Mouse (Mus musculus) intestine, embryonic 15.5 days (tissue): ENCODE measurements at regions not wholly inside any gene's neighbourhood (a gene's known extent, or its start where the extent isn't known, plus 50 kb on each side); places are given as distances from the start of the nearest gene placed in this dataset.
"Not testable (repeated sequence)": the region's sequence is repeated elsewhere in the genome, so short reads cannot be mapped to it uniquely, and the experiment has no call there.

Source experiments
- ATAC-seq: fragments of 200-750 bp; cut with Nextera tagmentation; 2 replicates; pipeline ENCODE4 v1.8.0; 2017; ENCODE audit warnings: moderate TSS enrichment, moderate library complexity
- H3K27ac ChIP-seq: fragments of 300-500 bp; sonication (generic); 2 replicates; pipeline ENCODE4 v1.5.1; 2015; ENCODE audit warnings: mild to moderate bottlenecking, inconsistent platforms
- H3K27me3 ChIP-seq: fragments of 300-500 bp; sonication (generic); replicated peaks from 2 replicates; pipeline ENCODE4 v1.6.1; 2015; ENCODE audit warnings: inconsistent platforms
- H3K36me3 ChIP-seq: fragments of 300-500 bp; sonication (generic); 2 replicates; pipeline ENCODE4 v1.6.1; 2015; ENCODE audit warnings: inconsistent platforms
- H3K4me1 ChIP-seq: fragments of 300-500 bp; sonication (generic); replicated peaks from 2 replicates; pipeline ENCODE4 v1.6.1; 2015; ENCODE audit warnings: inconsistent platforms
- H3K4me2 ChIP-seq: fragments of 300-500 bp; sonication (generic); replicated peaks from 2 replicates; pipeline ENCODE4 v1.6.1; 2015; ENCODE audit warnings: mild to moderate bottlenecking, inconsistent platforms
- H3K4me3 ChIP-seq: fragments of 300-500 bp; sonication (generic); replicated peaks from 2 replicates; pipeline ENCODE4 v1.5.1; 2015; ENCODE audit warnings: inconsistent platforms
- H3K9ac ChIP-seq: fragments of 300-500 bp; sonication (generic); 2 replicates; pipeline ENCODE4 v1.6.1; 2015; ENCODE audit warnings: inconsistent platforms
- H3K9me3 ChIP-seq: fragments of 300-500 bp; sonication (generic); 2 replicates; pipeline ENCODE4 v1.6.1; 2016; ENCODE audit warnings: inconsistent platforms
- WGBS: fragments of 180-500 bp; shearing (Covaris S2); methylation state at CpG from one replicate; pipeline ENCODE4 v1.1.7; 2015; 5-methylcytosine and 5-hydroxymethylcytosine counted together

- Histone ChIP-seq H3K9me3 (no peaks in the 10 kb centered on the region), H3K9ac (no peak overlapping the region), H3K4me1 (no peaks in the 10 kb centered on the region), H3K27ac (no peak overlapping the region), H3K27me3 (no peaks in the 10 kb centered on the region), H3K36me3 (no peaks in the 10 kb centered on the region), H3K4me2 (no peak overlapping the region), H3K4me3 (no peak overlapping the region)
- 6% methylated on average over 4 of the region's 4 CpGs for WGBS
- peak; percentile 88 for ATAC-seq
These were observed 1345.4 kb downstream of the Zfp704 start for GRCm38 (mm10) chr3:8264366-8265033.

GRCm38 (mm10) chr3:8257293-8257692 lies 1352.6 kb downstream of the Zfp704 start:
- no peak overlapping the region for H3K4me2 ChIP-seq
- H3K27me3 ChIP-seq: no peaks in the 10 kb centered on the region
- no peak overlapping the region for H3K27ac ChIP-seq
- no peaks in the 10 kb centered on the region for H3K4me1 ChIP-seq
- ATAC-seq: no peak
- H3K9ac ChIP-seq: no peak overlapping the region
- no peaks in the 10 kb centered on the region for H3K36me3 ChIP-seq
- no peak overlapping the region for H3K4me3 ChIP-seq
- no peaks in the 10 kb centered on the region for H3K9me3 ChIP-seq

DNA sequence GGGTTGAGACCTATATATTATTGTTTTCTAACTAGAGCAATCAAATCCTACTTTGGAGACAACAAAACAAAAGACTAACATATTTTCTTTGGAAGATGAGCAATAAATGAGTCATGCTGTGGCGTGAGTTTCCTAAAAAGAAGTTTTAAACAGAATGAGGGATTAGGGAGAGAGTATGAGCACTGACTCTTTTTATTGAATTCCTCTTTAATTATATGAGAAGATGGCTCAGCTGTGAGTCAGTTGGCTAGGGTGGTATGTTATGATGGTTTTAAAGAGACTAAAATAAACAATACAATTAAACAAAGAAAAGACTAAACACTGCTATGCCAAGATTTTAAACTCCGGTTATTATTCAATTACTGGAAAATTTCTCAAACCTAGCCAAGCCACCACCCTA lies 1357.6 kb downstream of the Zfp704 start:
- Histone ChIP-seq H3K36me3 (no peaks in the 10 kb centered on the region), H3K4me3 (no peak overlapping the region), H3K9ac (no peak overlapping the region), H3K4me2 (no peak overlapping the region), H3K27me3 (no peaks in the 10 kb centered on the region), H3K27ac (no peak overlapping the region), H3K4me1 (no peaks in the 10 kb centered on the region), H3K9me3 (no peaks in the 10 kb centered on the region)
- no peak for ATAC-seq
- 70% methylated on average over 2 of the region's 2 CpGs for WGBS

GRCm38 (mm10) chr3:8248911-8249310 lies 1361.0 kb downstream of the Zfp704 start:
- WGBS: 79% methylated on average over 1 of the region's 1 CpGs
- H3K36me3 ChIP-seq: no peaks in the 10 kb centered on the region
- no peak for ATAC-seq
- H3K4me3 ChIP-seq: no peak overlapping the region
- no peaks in the 10 kb centered on the region for H3K27me3 ChIP-seq
- no peak overlapping the region for H3K4me2 ChIP-seq
- H3K27ac ChIP-seq: no peak overlapping the region
- H3K9me3 ChIP-seq: no peaks in the 10 kb centered on the region
- no peaks in the 10 kb centered on the region for H3K4me1 ChIP-seq
- no peak overlapping the region for H3K9ac ChIP-seq

- not testable (repeated sequence) for H3K36me3 ChIP-seq, H3K9ac ChIP-seq, H3K27ac ChIP-seq, H3K27me3 ChIP-seq, H3K4me1 ChIP-seq, H3K9me3 ChIP-seq, H3K4me3 ChIP-seq, H3K4me2 ChIP-seq, ATAC-seq
- WGBS: 31% methylated on average over 1 of the region's 1 CpGs
These were observed 1364.1 kb downstream of the Zfp704 start for GRCm38 (mm10) chr3:8245822-8246221.

GRCm38 (mm10) chr3:8245195-8245789 lies 1364.6 kb downstream of the Zfp704 start:
- not testable (repeated sequence) for H3K4me3 ChIP-seq, H3K4me1 ChIP-seq, H3K9ac ChIP-seq, H3K27ac ChIP-seq, ATAC-seq, H3K27me3 ChIP-seq, H3K36me3 ChIP-seq, H3K9me3 ChIP-seq, H3K4me2 ChIP-seq
- 72% methylated on average over 2 of the region's 2 CpGs for WGBS

DNA sequence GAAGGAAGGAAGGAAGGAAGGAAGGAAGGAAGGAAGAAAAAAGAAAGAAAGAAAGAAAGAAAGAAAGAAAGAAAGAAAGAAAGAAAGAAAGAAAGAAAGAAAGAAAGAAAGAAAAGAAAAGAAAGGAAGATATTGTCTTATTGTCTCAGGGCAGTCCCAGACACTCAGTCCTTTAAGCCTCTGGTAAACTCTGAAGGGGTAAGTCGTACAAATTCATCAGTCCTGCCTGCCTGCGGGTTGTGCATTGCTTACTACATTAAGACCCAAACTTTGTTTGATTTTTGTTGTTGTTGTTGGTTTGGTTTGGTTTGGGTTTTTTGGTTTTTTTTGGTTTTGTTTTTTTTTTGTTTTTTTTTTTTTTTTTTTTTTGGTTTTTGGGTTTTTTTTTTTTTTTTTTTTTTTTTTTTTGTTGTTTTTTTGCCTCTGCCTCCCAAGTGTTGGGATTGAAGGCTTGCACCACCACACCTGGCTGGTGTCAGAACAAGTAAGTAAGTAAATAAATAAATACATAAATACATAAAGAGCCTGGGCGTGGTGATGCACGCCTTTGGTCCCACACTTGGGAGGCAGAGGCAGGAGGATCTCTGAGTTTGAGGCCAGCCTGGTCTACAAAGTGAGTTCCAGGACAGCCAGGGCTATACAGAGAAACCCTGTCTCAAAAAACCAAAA lies 1365.2 kb downstream of the Zfp704 start:
- WGBS: 92% methylated on average over 4 of the region's 4 CpGs
- H3K27me3 ChIP-seq, H3K4me3 ChIP-seq, H3K27ac ChIP-seq, H3K9me3 ChIP-seq, H3K4me2 ChIP-seq, H3K4me1 ChIP-seq, ATAC-seq, H3K9ac ChIP-seq, H3K36me3 ChIP-seq: not testable (repeated sequence)

DNA sequence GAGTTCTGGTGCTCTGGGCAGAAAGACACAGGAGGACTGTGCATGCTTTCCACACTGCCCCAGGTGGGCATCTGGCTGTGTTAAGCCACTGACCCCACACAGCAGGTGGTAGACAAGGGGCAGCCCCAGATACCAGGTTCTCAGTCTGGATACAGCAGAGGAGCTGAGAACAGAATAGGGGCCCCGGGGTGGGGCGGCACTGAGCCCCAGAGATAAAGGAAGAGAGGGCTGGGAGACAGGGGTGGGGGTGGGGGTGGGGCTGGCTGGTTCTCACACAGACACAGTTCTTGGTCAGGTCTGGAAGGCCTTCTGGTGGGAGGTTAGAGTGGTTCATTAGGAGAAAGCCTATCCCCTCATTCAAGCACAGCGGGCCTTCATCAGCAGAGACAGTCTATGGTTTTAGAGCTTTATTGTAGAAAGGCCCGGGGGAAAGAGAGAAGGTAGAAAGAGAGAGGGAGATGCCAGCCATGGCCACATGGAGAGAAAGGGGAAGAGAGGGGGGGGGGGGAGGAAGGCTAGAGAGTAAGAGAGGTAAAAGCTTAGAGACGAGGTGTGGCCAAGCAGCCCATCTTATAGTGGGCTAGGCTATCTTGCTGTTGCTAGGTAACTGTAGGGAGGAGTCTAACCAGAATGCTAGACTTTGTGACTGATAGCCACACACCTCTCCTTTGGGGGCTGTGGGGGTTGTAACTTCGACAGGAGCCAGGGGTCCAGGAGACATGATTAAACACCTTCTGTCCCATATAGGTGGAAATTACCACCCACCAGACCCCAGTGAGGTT lies 1403.1 kb downstream of the Zfp704 start:
- no peak for ATAC-seq
- no peaks in the 10 kb centered on the region for H3K4me1 ChIP-seq
- H3K4me3 ChIP-seq: no peak overlapping the region
- H3K9me3 ChIP-seq: no peaks in the 10 kb centered on the region
- no peak overlapping the region for H3K27ac ChIP-seq
- H3K4me2 ChIP-seq: no peak overlapping the region
- H3K27me3 ChIP-seq: no peaks in the 10 kb centered on the region
- WGBS: 73% methylated on average over 6 of the region's 6 CpGs
- no peaks in the 10 kb centered on the region for H3K36me3 ChIP-seq
- H3K9ac ChIP-seq: no peak overlapping the region

DNA sequence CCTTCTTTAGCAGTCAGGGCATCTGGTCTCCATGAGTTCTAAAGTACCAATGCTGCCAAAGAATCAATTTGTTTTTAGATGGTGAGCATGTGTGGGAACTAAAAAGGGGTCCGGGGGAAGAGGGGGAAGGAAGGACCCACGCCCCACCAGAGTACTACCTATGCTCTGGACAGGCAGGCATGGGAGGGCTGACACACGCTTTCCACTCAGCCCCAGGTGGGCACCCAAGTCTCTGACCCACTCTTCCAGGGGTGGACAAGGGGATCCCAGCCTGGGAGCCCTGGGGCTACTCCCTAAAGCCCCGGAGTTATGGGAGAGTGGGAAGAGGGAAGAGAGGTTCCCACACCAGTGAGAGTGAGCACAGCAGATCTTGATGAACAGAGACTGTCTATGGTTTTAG lies 1446.9 kb downstream of the Zfp704 start:
- Histone ChIP-seq H3K4me2 (no peak overlapping the region), H3K4me1 (no peaks in the 10 kb centered on the region), H3K36me3 (no peaks in the 10 kb centered on the region), H3K4me3 (no peak overlapping the region), H3K9me3 (no peaks in the 10 kb centered on the region), H3K9ac (no peak overlapping the region), H3K27ac (no peak overlapping the region), H3K27me3 (no peaks in the 10 kb centered on the region)
- WGBS: 72% methylated on average over 4 of the region's 4 CpGs
- no peak for ATAC-seq

GRCm38 (mm10) chr3:8161997-8162756 lies 1447.7 kb downstream of the Zfp704 start:
- Histone ChIP-seq H3K9me3 (no peaks in the 10 kb centered on the region), H3K27ac (no peak overlapping the region), H3K4me3 (no peak overlapping the region), H3K4me1 (no peaks in the 10 kb centered on the region), H3K9ac (no peak overlapping the region), H3K27me3 (no peaks in the 10 kb centered on the region), H3K4me2 (no peak overlapping the region), H3K36me3 (no peaks in the 10 kb centered on the region)
- WGBS: 79% methylated on average over 4 of the region's 4 CpGs
- ATAC-seq: peak; percentile 51; the same call in 1 of the 2 replicates

- ATAC-seq: no peak
- H3K4me2 ChIP-seq: no peak overlapping the region
- H3K4me1 ChIP-seq: no peaks in the 10 kb centered on the region
- no peaks in the 10 kb centered on the region for H3K27me3 ChIP-seq
- H3K36me3 ChIP-seq: no peaks in the 10 kb centered on the region
- no peak overlapping the region for H3K4me3 ChIP-seq
- 69% methylated on average over 2 of the region's 2 CpGs for WGBS
- no peaks in the 10 kb centered on the region for H3K9me3 ChIP-seq
- H3K27ac ChIP-seq: no peak overlapping the region
- no peak overlapping the region for H3K9ac ChIP-seq
These were observed 1466.9 kb downstream of the Zfp704 start for GRCm38 (mm10) chr3:8143016-8143415.

- H3K36me3 ChIP-seq: no peaks in the 10 kb centered on the region
- no peak overlapping the region for H3K9ac ChIP-seq
- no peaks in the 10 kb centered on the region for H3K4me1 ChIP-seq
- H3K27me3 ChIP-seq: no peaks in the 10 kb centered on the region
- H3K4me2 ChIP-seq: no peak overlapping the region
- 55% methylated on average over 3 of the region's 3 CpGs for WGBS
- ATAC-seq: no peak
- H3K27ac ChIP-seq: no peak overlapping the region
- H3K9me3 ChIP-seq: no peaks in the 10 kb centered on the region
- H3K4me3 ChIP-seq: no peak overlapping the region
These were observed 1467.7 kb downstream of the Zfp704 start for GRCm38 (mm10) chr3:8142190-8142589.
